Mouse (Mus musculus): ENCODE data around the gene Golga1.
A peak's percentile ranks its signal among the peaks of the same experiment; 100 is the strongest.

Golga1 gene

DNA sequence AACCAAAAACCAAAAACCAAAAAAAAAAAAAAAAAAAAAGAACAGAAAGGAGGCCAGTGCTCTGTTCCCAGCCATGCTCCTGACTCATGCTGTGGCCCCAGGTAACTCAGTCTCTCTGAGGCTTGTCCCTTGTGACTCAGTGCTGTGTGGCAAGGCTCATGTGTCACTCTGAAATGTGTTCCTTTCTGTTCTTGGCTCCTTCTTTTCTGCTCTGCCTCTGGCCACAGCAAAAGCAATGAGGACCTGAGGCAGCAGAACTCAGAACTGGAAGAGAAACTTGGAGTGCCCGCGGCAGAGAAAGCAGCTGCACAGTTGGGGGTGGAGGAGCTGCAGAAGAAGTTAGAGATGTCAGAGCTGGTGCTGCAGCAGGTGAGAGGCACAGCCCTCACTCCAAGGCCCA, 91.2 kb downstream of the Golga1 start:
- DNase-seq (ENCODE audit: low spot score): no peak

DNA sequence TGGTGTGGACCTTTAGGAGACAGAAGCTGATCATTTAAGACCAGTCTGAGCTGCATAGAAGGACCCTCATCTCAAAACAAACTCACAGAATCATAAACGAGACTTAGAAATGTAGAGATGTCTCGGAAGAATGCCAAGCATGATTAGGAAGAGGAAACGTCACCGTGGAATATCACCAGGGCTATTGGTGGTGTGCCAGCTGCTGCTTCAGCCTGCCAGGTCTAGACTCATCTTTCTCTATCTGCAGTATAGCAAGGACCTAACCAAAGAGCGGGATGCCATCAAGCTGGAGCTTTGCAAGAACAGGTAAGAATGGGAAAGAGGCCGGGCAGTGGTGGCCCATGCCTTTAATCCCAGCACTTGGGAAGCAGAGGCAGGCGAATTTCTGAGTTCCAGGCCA, 91.6 kb downstream of the Golga1 start:
- no peak for DNase-seq (ENCODE audit: low spot score)

DNA sequence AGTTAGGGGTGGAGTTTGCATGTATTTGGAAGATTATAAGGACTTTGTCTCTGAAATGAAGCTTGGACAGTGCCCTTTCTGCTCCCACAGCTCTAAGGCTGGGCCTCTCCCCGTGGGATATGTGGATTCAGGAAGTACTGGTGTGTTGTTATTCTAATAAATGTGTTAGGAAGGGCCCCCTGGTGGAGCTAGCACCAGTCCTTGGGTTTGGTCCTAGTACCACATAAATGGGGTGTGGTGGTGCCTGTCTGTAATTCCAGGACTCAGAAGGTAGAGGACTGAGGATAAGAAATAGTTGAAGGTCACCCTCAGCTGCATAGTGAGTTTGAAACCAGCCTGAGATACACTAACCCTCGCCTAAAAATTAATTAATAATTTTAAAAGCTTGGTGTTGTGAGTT, 92.1 kb downstream of the Golga1 start:
- DNase-seq (ENCODE audit: low spot score): no peak

DNA sequence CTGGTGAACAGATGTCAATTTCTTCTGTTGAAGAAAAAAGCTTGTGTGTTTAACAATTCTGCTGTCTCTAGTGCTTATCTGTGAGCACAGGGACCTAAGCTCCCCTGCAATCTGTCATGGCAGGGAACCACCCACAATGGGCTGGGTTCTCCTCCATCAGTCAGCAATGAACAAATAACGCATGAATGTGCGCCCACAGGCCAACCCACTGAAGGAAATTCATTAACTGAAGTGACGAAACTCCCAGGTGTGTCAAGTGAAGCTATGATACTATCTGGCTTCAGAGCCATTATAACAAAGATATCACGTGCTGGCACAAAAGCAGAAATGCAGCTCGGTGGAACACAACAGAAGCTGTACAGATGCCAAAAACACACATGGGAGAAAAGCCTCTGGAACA, 95.3 kb downstream of the Golga1 start:
- DNase-seq (ENCODE audit: low spot score): peak; percentile 11

DNA sequence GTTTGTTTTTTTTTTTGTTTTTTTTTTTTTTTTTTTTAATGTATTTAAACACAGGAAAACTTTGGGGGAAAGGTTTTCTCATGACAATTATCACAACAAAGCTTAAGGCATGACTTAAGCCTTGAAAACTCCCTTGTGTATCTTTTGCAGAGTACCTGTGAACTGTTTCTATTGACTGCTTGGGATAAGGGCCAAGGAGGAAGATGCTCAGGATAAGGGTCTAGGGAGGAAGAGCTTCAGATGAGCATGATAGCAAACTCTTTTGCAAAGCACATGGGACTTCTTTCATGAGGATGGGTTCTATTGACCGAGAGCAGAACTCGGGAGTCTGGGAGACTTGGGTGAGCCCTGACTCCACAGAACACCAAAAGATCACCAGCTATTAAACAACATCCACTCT, 95.7 kb downstream of the Golga1 start:
- no peak for DNase-seq (ENCODE audit: low spot score)

Measured in spleen, adult 12 weeks (tissue).